Mouse (Mus musculus) CH12.LX (cell line): ENCODE measurements around the gene Bcas3.

Experiments
- BHLHE40 ChIP-seq: IDR thresholded peaks from 2 replicates; pipeline ENCODE4 v1.6.1; 2011; ENCODE audit warnings: mild to moderate bottlenecking, low read depth, low read length, improper control_type of control experiment
- CTCF ChIP-seq, 2 experiments: IDR thresholded peaks in 1 of 2; conservative IDR thresholded peaks in 1 of 2; 2 replicates each; pipeline ENCODE4 v1.5.1; 2011 to 2012; ENCODE audit warnings: low read depth in 2 of 2, low read length in 2 of 2, improper control_type of control experiment in 1 of 2, inconsistent platforms in 1 of 2, mild to moderate bottlenecking in 1 of 2, moderate library complexity in 1 of 2
- POLR2A ChIP-seq: IDR thresholded peaks from 2 replicates; pipeline ENCODE4 v1.6.1; 2011; ENCODE audit warnings: low read depth, mild to moderate bottlenecking, improper control_type of control experiment, low read length
- UBTF ChIP-seq: IDR thresholded peaks from 2 replicates; pipeline ENCODE4 v1.6.1; 2012; ENCODE audit warnings: low read depth, mild to moderate bottlenecking, inconsistent platforms, low read length, improper control_type of control experiment, moderate library complexity

DNA sequence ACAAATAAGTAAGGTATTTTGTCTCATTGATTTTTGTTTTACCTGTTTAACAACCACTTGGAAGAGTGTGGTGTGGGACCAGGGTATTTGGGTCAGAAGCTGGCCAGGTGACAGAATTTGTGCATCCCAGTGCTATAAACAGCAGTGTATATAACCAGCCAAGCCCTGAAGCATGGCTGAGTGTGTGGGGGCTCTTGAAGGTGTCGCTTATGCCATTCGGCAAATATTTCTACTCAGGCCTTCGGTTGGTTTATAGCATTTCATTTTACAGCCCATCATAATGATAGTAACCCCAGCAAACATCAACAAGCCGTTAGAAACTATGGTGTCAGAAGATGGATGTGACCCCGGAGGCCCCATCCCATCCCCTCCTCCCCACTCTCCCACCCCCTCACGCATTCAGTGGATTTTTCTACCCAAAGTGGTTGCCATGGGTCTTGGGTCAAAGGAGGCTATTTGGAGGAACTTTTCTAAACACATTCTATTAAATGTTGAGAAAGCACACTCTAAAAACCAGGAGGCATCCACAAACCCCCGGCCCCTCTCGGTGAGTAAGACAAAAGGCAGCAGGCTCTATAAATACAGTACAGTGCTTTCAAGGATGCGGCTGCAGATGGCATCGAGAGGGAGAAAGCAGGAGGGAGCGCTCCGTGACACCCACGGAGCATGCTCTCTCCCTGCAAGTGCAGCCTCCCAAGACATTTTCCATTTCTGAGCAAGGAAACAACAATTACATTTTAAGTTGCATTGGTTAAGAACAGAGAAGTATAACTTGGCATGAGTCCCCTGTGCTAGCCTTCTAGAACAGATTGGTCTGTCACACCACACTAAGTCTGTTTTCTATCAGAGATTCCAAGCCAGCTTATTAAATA, 401.9 kb downstream of the Bcas3 start:
- TF ChIP-seq CTCF (conservative IDR thresholded peaks at IDR 0.05 in 1 of 2, IDR thresholded peaks at IDR 0.05 in 1 of 2; ENCODE audit: low read depth in 2 of 2, low read length in 2 of 2) (no peak), UBTF (no peak), POLR2A (no peak), BHLHE40 (no peak)
